Mouse (Mus musculus): ENCODE measurements around the gene Gm498. TPM values are rescaled to one million over a fixed set of nuclear protein-coding genes. Genes with fewer than 3 reads are reported as not detected.

Gene Gm498
- polyA plus RNA-seq, 1 experiment from 2014 or later = not detected

- Histone ChIP-seq H3K9me3 (replicated peaks) (no peaks in the 10 kb centered on the region), H3K27me3 (no peaks in the 10 kb centered on the region), H3K9ac (no peak overlapping the region), H3K4me2 (no peak overlapping the region), H3K36me3 (peaks cover 28% of the 10 kb centered on the region; the same call in 1 of the 2 replicates), H3K27ac (peak overlapping the region; percentile 34), H3K4me1 (replicated peaks) (peaks cover 56% of the 10 kb centered on the region), H3K4me3 (replicated peaks) (no peak overlapping the region)
- ATAC-seq (ENCODE audit: low read depth) = no peak
- WGBS (ENCODE audit: insufficient replicate concordance) = 54% methylated on average over 6 of the region's 6 CpGs
- no peak for DNase-seq
Observed at GRCm38 (mm10) chr7:143833581-143834190, 33.0 kb upstream of the Gm498 start.

GRCm38 (mm10) chr7:143834316-143834715 is 32.3 kb upstream of the Gm498 start:
- Histone ChIP-seq H3K4me2 (no peak overlapping the region), H3K4me1 (replicated peaks) (peaks cover 52% of the 10 kb centered on the region), H3K27ac (peak overlapping the region; percentile 34; the same call in 1 of the 2 replicates), H3K4me3 (replicated peaks) (no peak overlapping the region), H3K9ac (no peak overlapping the region), H3K27me3 (no peaks in the 10 kb centered on the region), H3K36me3 (peaks cover 32% of the 10 kb centered on the region), H3K9me3 (replicated peaks) (no peaks in the 10 kb centered on the region)
- ATAC-seq (ENCODE audit: low read depth) = no peak
- DNase-seq = no peak
- 72% methylated on average over 2 of the region's 2 CpGs for WGBS (ENCODE audit: insufficient replicate concordance)

- ATAC-seq (ENCODE audit: low read depth) = no peak
- DNase-seq = no peak
- Histone ChIP-seq H3K36me3 (peaks cover 37% of the 10 kb centered on the region), H3K4me1 (replicated peaks) (peaks cover 51% of the 10 kb centered on the region), H3K27ac (no peak overlapping the region), H3K4me2 (no peak overlapping the region), H3K9me3 (replicated peaks) (no peaks in the 10 kb centered on the region), H3K4me3 (replicated peaks) (no peak overlapping the region), H3K27me3 (no peaks in the 10 kb centered on the region), H3K9ac (no peak overlapping the region)
- 54% methylated on average over 3 of the region's 3 CpGs for WGBS (ENCODE audit: insufficient replicate concordance)
Observed at GRCm38 (mm10) chr7:143834972-143835371, 31.7 kb upstream of the Gm498 start.

GRCm38 (mm10) chr7:143837705-143838358 is 28.8 kb upstream of the Gm498 start:
- Histone ChIP-seq H3K4me3 (replicated peaks) (no peak overlapping the region), H3K27ac (no peak overlapping the region), H3K9ac (no peak overlapping the region), H3K4me2 (no peak overlapping the region), H3K36me3 (peaks cover 65% of the 10 kb centered on the region), H3K27me3 (no peaks in the 10 kb centered on the region), H3K4me1 (replicated peaks) (peaks cover 27% of the 10 kb centered on the region), H3K9me3 (replicated peaks) (no peaks in the 10 kb centered on the region)
- DNase-seq (no peak), ATAC-seq (ENCODE audit: low read depth) (no peak)
- WGBS (ENCODE audit: insufficient replicate concordance) = 73% methylated on average over 3 of the region's 3 CpGs

GRCm38 (mm10) chr7:143840121-143840520 is 26.5 kb upstream of the Gm498 start:
- Histone ChIP-seq H3K9ac (no peak overlapping the region), H3K27me3 (no peaks in the 10 kb centered on the region), H3K27ac (no peak overlapping the region), H3K9me3 (replicated peaks) (no peaks in the 10 kb centered on the region), H3K4me3 (replicated peaks) (no peak overlapping the region), H3K36me3 (peaks cover 84% of the 10 kb centered on the region), H3K4me1 (replicated peaks) (peaks cover 6% of the 10 kb centered on the region), H3K4me2 (no peak overlapping the region)
- ATAC-seq (ENCODE audit: low read depth) (no peak), DNase-seq (no peak)
- 75% methylated on average over 5 of the region's 5 CpGs for WGBS (ENCODE audit: insufficient replicate concordance)

GRCm38 (mm10) chr7:143841301-143841700 is 25.3 kb upstream of the Gm498 start:
- no peak overlapping the region for H3K4me2 ChIP-seq
- H3K4me3 ChIP-seq (replicated peaks) = no peak overlapping the region
- no peak overlapping the region for H3K9ac ChIP-seq
- no peak for DNase-seq
- peaks cover 95% of the 10 kb centered on the region for H3K36me3 ChIP-seq
- ATAC-seq (ENCODE audit: low read depth) = no peak
- no peaks in the 10 kb centered on the region for H3K27me3 ChIP-seq
- H3K27ac ChIP-seq = no peak overlapping the region
- no peaks in the 10 kb centered on the region for H3K9me3 ChIP-seq (replicated peaks)
- H3K4me1 ChIP-seq (replicated peaks) = no peaks in the 10 kb centered on the region
- 82% methylated on average over 8 of the region's 8 CpGs for WGBS (ENCODE audit: insufficient replicate concordance)

GRCm38 (mm10) chr7:143848127-143848767 is 18.4 kb upstream of the Gm498 start:
- no peak for DNase-seq
- peaks cover 47% of the 10 kb centered on the region for H3K36me3 ChIP-seq
- no peaks in the 10 kb centered on the region for H3K27me3 ChIP-seq
- H3K4me1 ChIP-seq (replicated peaks) = peaks cover 18% of the 10 kb centered on the region
- no peak overlapping the region for H3K9ac ChIP-seq
- no peaks in the 10 kb centered on the region for H3K9me3 ChIP-seq (replicated peaks)
- H3K4me2 ChIP-seq = no peak overlapping the region
- peak; percentile 69 for ATAC-seq (ENCODE audit: low read depth)
- no peak overlapping the region for H3K27ac ChIP-seq
- no peak overlapping the region for H3K4me3 ChIP-seq (replicated peaks)
- 33% methylated on average over 5 of the region's 5 CpGs for WGBS (ENCODE audit: insufficient replicate concordance)

GRCm38 (mm10) chr7:143848768-143849482 is 17.7 kb upstream of the Gm498 start:
- Histone ChIP-seq H3K4me2 (no peak overlapping the region), H3K27me3 (no peaks in the 10 kb centered on the region), H3K4me1 (replicated peaks) (peaks cover 18% of the 10 kb centered on the region), H3K4me3 (replicated peaks) (no peak overlapping the region), H3K9ac (no peak overlapping the region), H3K27ac (no peak overlapping the region), H3K36me3 (peaks cover 41% of the 10 kb centered on the region), H3K9me3 (replicated peaks) (no peaks in the 10 kb centered on the region)
- DNase-seq (no peak), ATAC-seq (ENCODE audit: low read depth) (no peak)
- WGBS (ENCODE audit: insufficient replicate concordance) = 75% methylated on average over 7 of the region's 8 CpGs

- Histone ChIP-seq H3K4me2 (no peak overlapping the region), H3K27ac (no peak overlapping the region), H3K4me1 (replicated peaks) (no peaks in the 10 kb centered on the region), H3K36me3 (no peaks in the 10 kb centered on the region), H3K4me3 (replicated peaks) (no peak overlapping the region), H3K9ac (no peak overlapping the region), H3K9me3 (replicated peaks) (no peaks in the 10 kb centered on the region), H3K27me3 (no peaks in the 10 kb centered on the region)
- ATAC-seq (ENCODE audit: low read depth) (no peak), DNase-seq (no peak)
- 24% methylated on average over 4 of the region's 4 CpGs for WGBS (ENCODE audit: insufficient replicate concordance)
Observed at GRCm38 (mm10) chr7:143868874-143869273, 2.2 kb downstream of the Gm498 start.

GRCm38 (mm10) chr7:143883717-143884116 is 17.1 kb downstream of the Gm498 start:
- WGBS (ENCODE audit: insufficient replicate concordance) = 41% methylated on average over 6 of the region's 6 CpGs
- ATAC-seq (ENCODE audit: low read depth) (peak; percentile 48; the same call in 1 of the 2 replicates), DNase-seq (peak; percentile 7)

GRCm38 (mm10) chr7:143891146-143891545 is 24.5 kb downstream of the Gm498 start:
- H3K4me3 ChIP-seq (replicated peaks) = no peak overlapping the region
- H3K4me2 ChIP-seq = no peak overlapping the region
- 59% methylated on average over 2 of the region's 2 CpGs for WGBS (ENCODE audit: insufficient replicate concordance)
- no peak for ATAC-seq (ENCODE audit: low read depth)
- H3K9me3 ChIP-seq (replicated peaks) = no peaks in the 10 kb centered on the region
- no peak overlapping the region for H3K27ac ChIP-seq
- DNase-seq = no peak
- H3K4me1 ChIP-seq (replicated peaks) = no peaks in the 10 kb centered on the region
- H3K9ac ChIP-seq = no peak overlapping the region
- H3K27me3 ChIP-seq = no peaks in the 10 kb centered on the region
- no peaks in the 10 kb centered on the region for H3K36me3 ChIP-seq

More at GRCm38 (mm10) chr7:143883717-143884116, 17.1 kb downstream of the Gm498 start:
- Histone ChIP-seq H3K4me1 (replicated peaks) (peaks cover 13% of the 10 kb centered on the region), H3K27me3 (no peaks in the 10 kb centered on the region), H3K27ac (no peak overlapping the region), H3K9me3 (replicated peaks) (no peaks in the 10 kb centered on the region), H3K9ac (no peak overlapping the region), H3K4me2 (no peak overlapping the region), H3K36me3 (no peaks in the 10 kb centered on the region), H3K4me3 (replicated peaks) (no peak overlapping the region)

Measured in liver, embryonic 13.5 days (tissue).